Mouse (Mus musculus) kidney, postnatal 25 days (tissue): ENCODE results near the gene Fbxw14.
"Not testable (repeated sequence)": the region's sequence is repeated elsewhere in the genome, so short reads cannot be mapped to it uniquely, and the experiment has no call there.

Experiments used
- DNase-seq, 2 experiments: peaks; one replicate each; pipeline ENCODE4 v3.0.0; 2021; ENCODE audit warnings: mixed read lengths in 2 of 2

The Fbxw14 gene

GRCm38 (mm10) chr9:109287576-109287975, at the start of gene Fbxw14:
Gene Fbxw14 (minus strand): TSS chr9:109287676.
- DNase-seq, result not testable (repeated sequence)

- no peak for DNase-seq
Observed at GRCm38 (mm10) chr9:109263041-109263440, 24.4 kb downstream of the Fbxw14 start.

GRCm38 (mm10) chr9:109234654-109235053, 52.8 kb downstream of the Fbxw14 start, which contains the start of gene Fbxw20:
Gene Fbxw20 (minus strand): TSS chr9:109234754.
- DNase-seq, result no peak
